Mouse (Mus musculus) spleen, postnatal 14 days (tissue): Measurements from ENCODE around the gene Kcng3.

Experiments
- DNase-seq, 2 experiments: peaks; one replicate each; pipeline ENCODE4 v3.0.0; 2021 to 2022; ENCODE audit warnings: low spot score in 2 of 2

Gene Kcng3

DNA sequence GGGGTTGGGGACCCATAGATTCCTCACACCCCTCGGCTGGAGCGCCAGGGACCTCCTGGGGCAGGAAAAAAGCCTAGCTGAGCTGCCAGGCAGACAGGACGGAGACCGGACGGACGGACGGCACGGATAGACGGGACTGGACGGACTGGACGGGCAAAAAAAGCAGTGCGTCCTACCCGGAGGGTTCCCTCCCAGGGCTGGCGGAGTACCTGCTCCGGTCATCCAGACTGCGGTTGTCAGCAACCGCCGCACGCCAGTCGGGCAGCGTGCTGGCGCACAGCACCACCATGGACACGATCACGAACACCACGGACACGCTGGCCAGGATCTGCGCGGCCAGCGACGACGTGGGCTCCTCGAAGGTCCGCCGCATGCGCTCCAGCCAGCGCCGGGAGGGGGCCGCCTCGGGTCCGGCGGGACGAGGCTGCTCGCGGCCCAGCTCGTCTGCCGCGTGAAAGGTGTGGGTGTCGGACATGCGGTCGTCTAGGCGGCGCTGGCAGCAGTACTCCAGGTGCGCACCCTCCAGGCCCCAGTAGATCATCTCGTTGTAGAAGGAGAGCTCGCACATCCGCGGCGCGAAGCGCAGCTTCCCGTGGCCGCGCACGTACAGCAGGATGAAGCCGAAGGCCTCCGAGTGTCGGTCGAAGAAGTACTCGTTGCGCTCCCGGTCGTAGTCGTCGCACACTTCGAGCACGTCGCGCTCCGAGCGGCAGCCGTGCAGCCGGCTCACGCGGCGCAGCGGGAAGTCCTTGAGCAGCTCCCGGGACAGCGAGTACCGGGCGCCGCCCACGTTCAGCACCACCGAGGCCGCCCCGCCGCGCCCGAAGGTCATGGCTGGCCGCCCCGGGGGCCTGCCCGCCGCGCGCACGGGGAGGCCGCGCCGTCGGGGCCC lies 662 bp downstream of the Kcng3 start:
- DNase-seq, result peak in 1 of 2 experiments; percentile 16

DNA sequence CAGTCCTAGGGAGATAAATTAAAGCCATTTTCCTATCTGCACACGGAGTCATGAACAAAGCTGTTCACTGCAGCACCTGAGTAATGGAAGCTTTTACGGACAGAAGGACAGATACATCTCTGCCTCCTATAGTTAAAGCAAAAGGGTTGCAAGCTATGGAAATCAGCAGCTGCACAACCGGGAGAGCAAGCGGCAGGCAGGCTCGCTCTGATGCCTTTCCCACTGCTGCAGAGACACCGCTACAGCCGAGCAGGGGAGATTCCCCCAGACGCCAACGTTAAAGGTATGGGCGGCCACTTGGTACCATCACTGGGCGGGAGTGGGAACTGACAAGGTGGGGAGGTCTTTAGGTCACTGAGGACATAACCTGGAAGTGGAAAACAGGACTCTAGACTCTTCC lies 17.8 kb downstream of the Kcng3 start:
- no peak for DNase-seq

DNA sequence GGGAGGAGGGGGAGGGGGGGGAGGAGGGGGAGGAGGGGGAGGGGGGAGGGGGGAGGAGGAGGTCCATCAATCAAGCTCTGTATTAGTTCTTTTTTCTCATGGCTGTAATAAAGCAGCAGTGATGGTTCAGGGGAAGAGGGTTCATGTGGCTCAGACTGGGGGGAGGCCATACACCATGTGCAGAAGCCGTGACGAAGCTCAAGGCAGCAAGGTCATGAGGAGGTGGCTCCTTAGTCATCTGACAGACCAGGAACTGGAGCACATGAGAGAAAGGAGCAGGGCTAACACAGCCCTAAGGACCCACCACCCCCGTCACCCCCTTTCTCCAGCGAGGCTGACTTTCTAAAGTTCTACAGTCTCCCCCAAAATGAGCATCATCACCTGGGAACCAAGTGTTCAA lies 22.2 kb downstream of the Kcng3 start:
- no peak for DNase-seq

DNA sequence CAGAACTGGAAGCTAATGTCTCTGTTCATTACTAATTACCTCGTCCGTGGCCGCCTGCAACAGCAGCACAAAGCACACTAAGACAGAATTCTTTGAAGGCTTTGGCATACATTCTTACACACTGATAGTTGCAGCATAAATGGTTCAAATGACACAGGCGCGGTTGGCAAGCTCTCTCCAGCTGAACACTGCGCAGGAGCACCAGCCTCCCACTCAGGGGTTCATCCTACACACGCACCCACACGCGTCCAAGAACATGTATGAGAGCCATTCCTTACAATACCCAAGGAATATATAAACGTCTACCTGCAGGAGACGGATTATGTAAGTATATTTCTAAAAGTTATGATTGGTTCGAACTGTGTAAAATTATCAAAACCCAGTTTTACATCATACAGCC lies 30.7 kb downstream of the Kcng3 start:
- DNase-seq, result no peak

DNA sequence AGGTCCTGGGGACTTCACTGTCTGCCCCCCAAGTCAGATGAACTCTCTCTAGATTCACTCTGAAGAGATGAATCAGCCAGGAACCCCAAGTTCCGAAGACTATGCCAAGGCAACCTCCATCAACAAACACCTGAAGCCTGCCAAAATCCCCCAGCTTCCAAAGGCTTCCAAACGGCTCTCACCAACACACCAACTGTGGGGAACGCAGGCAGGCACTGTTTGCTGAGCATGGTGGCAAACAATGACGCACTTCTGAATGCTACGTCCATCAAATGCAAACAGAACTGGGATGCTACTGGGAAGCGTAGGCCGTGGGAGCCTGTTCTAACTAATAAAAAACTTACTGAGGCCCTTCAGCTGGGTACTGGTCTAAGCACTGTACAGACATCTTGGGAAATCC lies 35.7 kb downstream of the Kcng3 start:
- DNase-seq, result no peak

DNA sequence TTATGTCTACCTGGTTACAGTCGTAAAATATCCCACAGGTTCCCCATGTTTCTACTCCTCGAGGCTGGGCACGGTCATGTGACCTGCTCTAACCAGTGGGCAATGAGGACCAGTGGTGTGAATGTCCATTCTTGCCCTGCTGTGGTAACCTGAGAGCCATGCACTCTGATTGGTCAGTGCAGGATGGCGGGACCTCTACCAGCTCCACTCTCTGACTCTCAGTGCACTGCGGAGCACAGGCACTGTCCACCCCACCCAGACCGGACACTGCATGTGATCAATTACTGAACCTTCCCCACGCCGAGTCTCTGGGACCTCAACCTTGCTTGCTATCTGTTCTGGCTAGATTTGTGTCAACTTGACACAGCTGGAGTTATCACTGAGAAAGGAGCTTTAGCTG lies 37.2 kb downstream of the Kcng3 start:
- DNase-seq, result no peak

DNA sequence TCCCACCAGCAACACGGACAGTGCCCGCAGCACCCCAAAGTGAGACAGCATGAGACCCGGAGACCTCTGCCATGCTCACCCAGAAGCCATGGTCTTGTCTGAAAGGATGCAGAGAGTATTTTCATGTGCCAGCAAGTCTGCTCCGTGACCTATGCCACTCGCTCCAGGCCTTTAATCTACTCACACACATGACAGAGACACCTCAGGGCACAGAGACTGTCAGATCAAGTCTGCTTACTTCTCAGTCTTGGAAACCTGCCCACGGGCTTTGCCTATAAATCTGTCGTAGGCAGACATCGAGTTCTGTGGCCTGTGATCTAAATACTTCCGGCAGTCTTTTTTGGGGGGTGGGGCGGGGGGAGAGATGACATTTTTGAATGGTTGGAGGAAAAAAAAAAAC lies 38.3 kb downstream of the Kcng3 start:
- no peak for DNase-seq

DNA sequence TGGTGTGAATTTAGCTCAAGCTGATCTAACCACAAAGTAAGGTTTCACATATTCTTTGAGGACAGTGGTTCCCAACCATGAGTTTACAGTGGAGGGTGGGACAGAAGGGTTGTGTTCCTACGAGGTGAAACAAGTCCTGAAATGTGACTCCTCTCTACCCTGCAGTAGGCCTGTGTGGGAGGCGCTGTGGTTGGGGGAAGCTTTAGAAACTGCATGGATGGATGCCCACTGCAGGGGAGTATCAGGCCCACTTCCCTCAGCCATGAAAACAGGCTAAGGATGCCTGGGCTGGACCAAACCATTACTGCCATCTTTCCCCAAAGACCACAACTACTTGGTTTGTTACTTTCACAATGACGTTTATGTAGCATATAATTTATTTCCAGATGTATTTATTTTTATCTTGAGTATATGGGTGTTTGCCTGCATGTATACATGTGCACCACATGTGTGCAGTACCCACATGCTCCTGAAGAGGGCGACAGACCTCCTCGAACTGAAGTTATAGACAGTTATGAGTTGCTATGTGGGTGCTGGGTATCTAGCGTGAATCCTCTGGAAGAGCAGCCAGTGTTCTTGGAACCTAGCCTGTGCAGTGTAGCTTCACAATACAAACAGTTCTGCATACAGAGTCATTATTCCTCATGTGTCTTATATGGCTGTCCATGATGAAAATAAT lies 42.9 kb downstream of the Kcng3 start:
- no peak for DNase-seq

DNA sequence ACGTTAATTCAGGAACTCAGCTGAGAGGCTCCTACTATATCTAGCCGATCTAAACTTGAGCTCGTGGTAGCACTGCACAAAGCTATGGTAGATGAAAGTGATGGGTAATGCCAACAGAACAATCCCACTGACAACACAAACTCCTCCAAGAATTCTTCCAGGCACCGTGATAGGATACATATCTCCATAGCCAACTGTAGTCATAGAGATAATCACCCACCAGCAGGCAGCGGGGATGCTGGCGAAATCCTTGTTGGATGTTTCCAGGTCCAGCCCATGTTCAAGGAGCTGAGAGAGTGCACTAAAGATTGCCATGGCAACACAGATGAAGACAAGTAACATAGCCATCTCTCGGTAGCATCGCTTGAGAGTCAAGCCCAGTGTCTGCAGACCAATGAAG lies 44.0 kb downstream of the Kcng3 start:
- no peak for DNase-seq

DNA sequence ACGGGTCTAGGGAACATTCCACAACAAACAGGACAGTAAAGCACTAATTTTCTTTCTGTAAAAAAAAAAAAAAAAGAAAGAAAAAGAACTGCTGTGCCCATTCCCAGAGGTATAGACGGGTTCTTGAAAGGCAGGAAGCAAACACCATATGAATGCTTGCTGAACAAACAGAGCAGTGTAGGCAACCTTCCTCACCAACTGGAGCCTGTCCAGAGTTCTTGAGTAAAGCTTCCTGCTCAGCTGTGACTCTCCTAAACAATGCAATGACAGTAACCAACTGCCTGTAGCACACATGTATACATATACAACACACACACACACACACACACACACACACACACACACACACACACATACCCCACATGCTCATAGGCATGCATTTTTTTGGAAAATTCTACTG lies 49.1 kb downstream of the Kcng3 start:
- DNase-seq, result no peak

DNA sequence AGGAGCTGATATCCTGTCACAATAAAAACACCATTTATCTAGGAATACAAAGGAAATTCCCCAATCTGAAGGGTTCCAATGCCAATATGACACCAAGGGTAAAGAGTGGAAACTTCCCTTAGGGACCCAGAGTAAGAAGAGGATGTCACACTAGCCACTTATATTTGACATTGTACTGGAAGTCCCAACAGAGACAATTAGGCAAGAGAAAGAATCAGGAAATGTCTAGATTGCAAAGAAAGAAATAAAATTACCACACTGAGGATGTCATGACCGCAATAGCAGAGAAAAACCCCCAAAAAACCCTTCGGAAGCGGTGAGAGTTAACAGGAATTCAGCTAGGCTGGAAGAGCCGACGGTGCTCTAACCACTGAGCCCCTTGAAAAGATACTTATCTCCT lies 51.0 kb downstream of the Kcng3 start:
- DNase-seq, result no peak

DNA sequence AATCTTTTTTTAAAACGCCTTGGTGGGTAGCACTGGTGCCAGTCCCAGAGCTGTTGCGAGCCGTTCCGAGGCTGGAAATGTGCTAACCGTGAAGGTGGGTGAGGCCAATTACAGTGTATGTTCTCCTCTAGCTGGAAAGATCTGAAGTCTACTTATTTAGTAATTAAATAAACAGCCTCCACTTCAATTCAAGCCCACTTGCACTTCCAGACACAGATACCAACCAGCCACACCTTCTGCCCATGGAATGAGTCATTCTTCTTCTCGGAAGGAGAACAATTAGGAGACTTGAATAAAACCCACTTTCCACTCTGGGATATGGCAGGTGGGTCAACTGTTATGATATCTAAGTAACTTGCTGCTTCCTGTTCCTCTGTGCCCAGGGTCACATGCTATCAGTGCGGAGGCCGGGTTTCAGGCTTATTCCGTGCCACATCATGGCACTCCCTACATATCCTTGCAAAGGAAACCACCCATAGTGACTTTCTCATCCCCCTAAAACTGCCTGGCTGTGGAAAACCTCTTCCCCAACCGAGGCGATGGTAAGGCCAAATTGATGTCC lies 54.8 kb downstream of the Kcng3 start:
- no peak for DNase-seq

DNA sequence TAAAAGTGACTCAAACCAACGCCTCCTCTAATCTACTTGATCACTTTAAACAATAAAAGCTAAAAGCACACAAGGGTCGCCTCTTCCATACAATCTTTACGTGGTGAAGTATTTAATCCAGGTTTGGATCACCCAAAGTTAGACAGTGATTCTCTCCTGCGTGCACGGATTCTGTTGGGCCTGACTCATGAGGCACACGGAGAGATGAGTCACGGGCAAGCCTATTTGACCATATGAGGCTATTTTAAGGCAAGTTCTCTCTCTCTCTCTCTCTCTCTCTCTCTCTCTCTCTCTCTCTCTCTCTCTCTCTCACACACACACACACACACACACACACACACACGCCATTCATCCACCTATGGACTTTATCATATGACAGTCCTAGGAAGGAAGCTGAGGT lies 57.1 kb downstream of the Kcng3 start:
- no peak for DNase-seq

DNA sequence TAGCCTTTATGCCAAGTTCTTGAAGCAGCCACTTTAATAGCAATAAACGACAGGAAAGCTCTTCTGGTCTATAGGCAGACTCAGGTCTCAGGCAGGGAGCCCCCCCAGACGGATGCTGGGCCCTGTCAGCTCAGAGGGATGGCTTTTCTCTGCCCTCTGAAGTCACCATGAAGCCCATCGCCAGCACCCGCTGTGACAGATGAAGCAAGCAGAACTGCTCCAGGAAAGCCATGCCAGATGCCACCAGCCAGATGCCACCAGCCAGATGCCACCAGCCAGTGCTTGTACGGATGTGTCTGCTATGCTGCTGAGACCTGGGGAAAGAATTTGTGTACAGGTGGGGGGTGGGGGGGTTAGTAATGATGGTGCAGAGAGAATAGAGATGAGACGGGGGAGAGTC lies 58.6 kb downstream of the Kcng3 start:
- no peak for DNase-seq

DNA sequence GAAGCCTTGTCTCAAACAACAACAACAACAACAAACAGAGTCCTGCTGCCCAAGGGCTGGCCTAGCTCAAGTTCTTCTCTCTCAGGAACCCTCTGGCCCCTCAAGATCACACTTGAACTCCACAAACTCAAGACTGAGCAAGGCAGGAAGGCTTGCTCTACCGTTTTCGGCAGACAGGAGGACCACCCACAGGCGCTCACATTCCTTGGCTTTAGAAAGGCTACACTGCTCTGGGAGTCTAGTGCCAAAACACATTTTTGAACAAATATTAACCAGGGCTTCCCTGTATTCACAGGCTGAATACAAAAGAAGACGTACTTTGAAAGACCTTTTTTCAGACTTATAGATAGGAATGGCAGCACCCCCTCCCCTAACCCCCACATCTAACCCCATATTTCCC lies 59.3 kb downstream of the Kcng3 start:
- no peak for DNase-seq

DNA sequence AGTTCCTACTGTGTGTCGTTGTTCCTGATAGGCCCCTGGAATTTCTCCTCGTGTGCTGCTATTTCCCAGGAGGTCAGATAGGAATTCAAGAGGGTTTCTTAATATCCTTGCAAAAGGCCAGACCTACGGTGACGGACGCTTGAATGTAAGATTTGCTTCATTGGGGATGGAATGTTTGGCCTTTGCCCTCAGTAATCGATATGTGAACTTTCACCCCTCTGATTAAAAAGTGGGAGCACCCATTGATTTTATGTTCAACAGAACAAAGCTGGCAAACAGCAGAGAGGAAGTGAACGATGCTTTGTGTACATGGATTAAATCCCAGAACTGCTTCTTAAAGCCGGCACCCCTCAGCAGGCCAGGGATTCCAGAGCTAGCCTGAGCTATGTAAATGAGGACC lies 64.3 kb downstream of the Kcng3 start:
- no peak for DNase-seq

DNA sequence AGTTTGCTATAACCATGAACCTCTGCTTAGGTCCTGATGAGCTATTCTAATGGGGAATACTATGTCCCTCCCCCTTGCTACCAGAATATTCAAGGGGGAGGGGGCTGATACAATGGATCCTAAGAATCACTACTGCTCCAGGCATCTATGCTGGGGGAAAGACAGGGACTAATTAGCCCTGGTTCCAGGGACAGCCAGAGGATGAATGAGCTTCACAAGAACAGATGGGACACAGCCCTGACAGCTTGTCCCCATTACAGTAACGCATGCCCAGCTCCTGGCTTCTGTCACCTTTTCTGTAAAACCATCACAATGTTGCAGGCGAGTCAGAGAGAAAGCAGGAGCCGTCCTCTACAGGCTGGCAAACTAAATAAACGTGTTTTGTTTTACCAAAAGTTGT lies 66.2 kb downstream of the Kcng3 start:
- no peak for DNase-seq

DNA sequence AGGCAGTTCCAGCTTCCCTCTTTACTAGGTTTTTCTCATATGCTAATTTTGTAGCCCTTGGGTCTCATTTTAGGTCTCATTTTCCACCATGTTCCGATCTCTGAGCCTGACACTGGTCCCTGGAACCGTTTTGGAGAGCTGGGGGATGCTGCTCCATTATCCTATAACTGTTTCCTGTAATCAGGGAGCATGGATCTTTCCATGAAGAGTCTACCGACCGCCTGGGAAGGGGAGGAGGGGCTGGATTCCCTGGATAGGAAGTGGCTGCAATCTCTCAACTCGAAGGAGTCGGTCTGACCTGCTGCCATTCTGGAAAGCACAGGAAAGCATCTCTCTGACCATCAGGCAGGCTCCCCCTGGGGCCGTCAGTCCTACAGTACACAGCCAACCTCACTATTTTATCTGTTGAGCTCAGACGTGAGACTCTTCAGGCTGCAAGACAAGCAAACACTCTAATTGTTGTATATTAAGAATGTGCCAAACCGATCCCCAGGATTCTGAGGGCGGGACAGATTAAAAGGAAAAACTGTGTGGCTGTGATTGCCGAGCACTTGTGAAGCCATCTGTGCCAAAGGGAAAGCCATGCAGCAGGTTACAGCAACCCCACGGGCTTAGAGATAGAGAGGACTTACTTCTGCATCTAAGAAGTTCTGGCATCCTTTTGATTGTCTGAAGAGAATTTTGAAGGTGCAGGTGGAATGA lies 67.4 kb downstream of the Kcng3 start:
- DNase-seq, result no peak

DNA sequence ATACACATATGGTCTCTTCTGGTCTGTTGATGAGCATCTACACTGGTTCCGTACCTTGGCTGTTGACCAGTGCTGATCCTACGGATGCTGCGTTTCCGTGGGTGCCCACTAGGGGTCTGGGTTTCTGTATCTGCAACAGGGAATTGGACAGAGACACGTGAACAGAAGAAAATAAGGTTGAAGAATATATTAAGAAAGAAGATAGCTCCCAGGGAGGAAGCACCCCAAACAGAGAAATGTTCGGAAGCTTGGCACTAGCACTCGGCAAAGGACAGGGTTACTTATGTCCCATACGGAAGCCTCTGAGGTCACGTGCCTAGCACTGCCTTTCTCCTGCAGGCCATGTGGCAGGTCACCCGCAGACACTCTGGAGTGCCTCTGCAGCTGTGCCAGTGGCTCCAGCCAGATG lies 68.0 kb downstream of the Kcng3 start:
- DNase-seq, result peak; percentile 41 to 65

DNA sequence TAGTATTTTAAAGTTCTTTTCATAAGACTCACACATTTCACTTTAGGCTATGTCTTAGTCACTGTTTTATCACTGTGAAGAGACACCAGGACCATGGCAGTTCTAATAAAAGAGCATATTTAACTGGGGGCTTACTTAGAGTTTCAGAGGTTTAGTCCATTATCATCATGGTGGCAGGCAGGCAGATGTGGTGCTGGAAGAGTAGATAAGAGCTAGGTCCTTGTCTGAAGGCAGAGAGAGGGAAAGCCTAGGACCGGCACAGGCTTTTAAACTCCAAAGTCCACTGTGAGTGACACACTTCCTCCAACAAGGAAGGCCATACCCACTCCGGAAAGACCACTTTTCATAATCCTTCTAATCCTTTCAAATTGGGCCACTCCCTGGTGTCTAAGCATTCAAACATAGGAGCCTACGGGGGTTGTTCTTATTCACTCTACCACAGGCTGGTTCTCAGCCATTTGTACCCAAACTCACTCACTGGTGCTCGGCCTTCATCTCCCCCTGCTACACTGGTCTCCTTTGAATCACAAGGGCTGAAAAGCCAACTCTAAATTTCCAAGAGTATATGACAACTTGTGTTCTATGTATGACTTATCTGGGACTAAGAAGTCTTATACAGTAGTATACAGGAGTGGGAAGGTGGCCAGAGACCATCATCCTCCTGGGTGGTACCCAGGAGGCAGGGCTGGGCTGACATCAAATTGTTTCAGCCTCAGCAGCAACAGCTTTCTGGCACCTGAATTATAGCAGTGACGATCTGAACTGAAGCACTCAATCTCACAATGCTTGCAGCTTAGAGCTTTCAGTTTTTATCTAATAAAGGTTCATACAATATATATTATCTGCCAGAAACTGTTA lies 69.3 kb downstream of the Kcng3 start:
- DNase-seq, result peak; percentile 32 to 33

DNA sequence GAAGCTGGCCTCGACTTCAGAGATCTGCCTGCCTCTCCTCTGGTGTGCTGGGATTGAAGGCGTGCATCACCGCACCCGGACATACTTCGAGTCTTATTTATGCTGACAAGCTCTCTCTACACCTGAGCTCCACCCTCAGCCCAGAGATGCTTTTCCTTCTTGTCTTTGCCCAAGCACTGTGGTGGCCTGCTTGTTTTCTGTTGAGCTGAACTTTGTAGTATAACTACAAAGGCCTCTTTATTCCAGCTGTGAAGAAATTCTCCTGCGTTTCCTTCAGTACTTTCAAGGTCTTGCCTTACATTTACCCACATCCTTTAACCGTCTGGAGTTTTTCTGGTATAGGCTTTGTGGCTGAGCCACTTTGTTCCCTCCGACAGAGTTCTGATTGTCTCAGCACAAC lies 72.6 kb downstream of the Kcng3 start:
- DNase-seq, result no peak

DNA sequence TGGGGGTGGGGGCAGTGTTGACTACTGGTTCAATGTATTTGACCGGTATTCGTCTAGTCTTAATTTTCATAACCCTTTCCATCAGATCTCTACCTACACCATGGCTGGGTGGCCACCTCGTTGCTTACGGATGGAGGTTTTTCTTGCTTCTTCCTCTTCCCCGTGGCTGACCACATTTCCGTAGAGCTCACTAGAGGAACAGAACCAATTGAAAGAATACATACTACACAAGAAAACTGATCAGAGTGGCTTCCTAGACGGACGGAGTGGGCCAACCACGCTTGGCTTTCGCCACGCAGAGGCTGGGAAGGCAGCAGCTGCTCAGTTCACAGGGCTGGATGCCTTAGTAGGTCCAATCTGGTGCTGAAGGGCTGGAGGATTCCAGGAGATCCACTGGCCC lies 75.9 kb downstream of the Kcng3 start:
- DNase-seq, result no peak
